Mouse (Mus musculus) cortical plate, adult 2 months (tissue): Measurements from ENCODE around the gene Chchd1. TPM values are rescaled to one million over a fixed set of nuclear protein-coding genes. Genes with fewer than 3 reads are reported as not detected.

ENCODE experiments used
- H3K27ac ChIP-seq: fragments of 200-500 bp; 2 replicates; pipeline ENCODE4 v1.5.1; 2012; ENCODE audit warnings: low read length, control low read depth, inconsistent platforms; ENCODE audit not compliant: insufficient read depth
- H3K4me1 ChIP-seq: fragments of 200-500 bp; 2 replicates; pipeline ENCODE4 v1.6.1; 2011; ENCODE audit warnings: low read length; ENCODE audit not compliant: control insufficient read depth, insufficient read depth
- H3K4me3 ChIP-seq: fragments of 200-500 bp; 2 replicates; pipeline ENCODE4 v1.5.1; 2011; ENCODE audit warnings: mild to moderate bottlenecking, low read length, control low read depth; ENCODE audit not compliant: insufficient read depth
- CTCF ChIP-seq: fragments of 200-500 bp; IDR thresholded peaks from 2 replicates; pipeline ENCODE4 v1.5.1; 2011; ENCODE audit warnings: mild to moderate bottlenecking, control low read depth, low read length; ENCODE audit not compliant: insufficient read depth; ENCODE audit errors: extremely low read depth
- POLR2A ChIP-seq: fragments of 200-500 bp; IDR thresholded peaks from 2 replicates; pipeline ENCODE4 v1.6.1; 2011; ENCODE audit warnings: mild to moderate bottlenecking, low read length, control low read depth; ENCODE audit not compliant: insufficient read depth; ENCODE audit errors: extremely low read depth
- polyA plus RNA-seq: library from polyadenylated mRNA; depleted of rRNA; stranded (reverse); fragments of >200 nt; gene quantifications from 2 replicates; pipeline ENCODE4 v1.2.3, GENCODE M21; 2012

Chchd1 gene
- polyA plus RNA-seq, 1 experiment, result 85.9 TPM

DNA sequence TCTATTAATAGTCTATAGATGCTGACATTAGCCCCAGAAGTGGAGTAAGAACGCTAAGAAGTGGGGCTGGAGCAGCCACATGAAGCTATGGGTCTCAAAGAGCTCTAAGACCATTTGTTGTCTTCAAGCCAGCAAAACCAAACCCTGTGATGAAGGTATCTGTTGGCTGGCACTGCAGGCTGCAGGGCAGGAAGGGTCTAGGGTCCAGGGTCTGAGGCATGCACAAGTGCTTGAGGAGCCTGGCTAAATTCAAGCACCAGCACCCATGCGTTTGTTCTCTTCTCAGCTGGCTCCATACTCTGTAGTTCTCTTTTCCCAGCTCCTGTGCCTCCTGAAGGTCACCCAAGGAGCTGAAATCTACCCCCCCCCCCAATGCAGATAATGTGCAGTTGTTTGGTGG is 32.2 kb downstream of the Chchd1 start:
- no peak for TF ChIP-seq CTCF
- TF ChIP-seq POLR2A, result no peak
- Histone ChIP-seq H3K4me3 (no peak overlapping the region; the same call in 1 of the 2 replicates), H3K27ac (no peak overlapping the region), H3K4me1 (peaks cover 1% of the 10 kb centered on the region; the same call in 1 of the 2 replicates)

DNA sequence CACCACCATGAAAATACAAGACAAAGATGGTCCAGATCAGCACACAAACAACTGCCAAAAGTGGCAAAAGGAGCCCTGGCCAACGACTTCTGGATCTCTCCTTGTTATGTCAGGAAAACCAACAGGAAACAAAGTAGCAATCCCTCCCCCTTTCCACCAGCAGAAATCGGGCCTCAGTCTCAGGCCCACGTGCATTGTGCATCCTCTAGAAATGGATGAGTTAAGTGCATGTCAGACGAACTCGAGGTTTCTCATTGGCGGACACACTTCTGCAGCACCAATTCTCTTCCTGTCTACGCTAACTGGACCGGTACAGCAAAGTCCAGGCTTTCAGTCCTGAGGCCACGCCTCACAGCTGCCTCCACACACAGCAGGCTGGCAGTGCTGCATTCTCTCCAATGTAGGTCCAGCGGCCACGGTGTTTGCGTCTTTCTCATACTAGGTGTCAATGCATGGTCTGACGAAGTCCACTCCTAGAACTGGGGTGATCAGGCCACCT is 33.1 kb downstream of the Chchd1 start:
- TF ChIP-seq POLR2A (no peak), CTCF (no peak)
- no peak overlapping the region for H3K4me3 ChIP-seq
- peaks cover 1% of the 10 kb centered on the region; the same call in 1 of the 2 replicates for H3K4me1 ChIP-seq
- H3K27ac ChIP-seq, result no peak overlapping the region

DNA sequence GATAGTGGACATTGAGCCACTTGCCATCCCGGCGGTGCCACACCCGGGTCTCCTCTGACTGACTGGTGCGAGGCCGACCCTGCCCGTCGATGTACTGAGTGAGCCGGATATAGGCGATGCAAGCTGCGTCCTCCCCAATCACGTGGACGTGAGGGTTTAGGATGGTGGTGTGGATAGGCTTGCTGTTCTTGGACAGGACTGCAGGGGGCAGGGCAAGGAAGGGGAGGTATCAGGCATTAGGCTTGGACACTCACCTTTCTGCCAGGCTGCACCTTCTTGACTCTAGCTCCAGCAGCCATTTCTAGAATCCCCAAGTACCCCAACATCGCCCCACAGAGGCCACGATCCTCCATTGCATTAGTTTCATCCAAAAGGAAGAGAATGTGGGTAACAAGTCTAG is 34.5 kb downstream of the Chchd1 start:
- Histone ChIP-seq H3K27ac (no peak overlapping the region), H3K4me3 (no peak overlapping the region), H3K4me1 (peaks cover 1% of the 10 kb centered on the region; the same call in 1 of the 2 replicates)
- no peak for TF ChIP-seq POLR2A
- TF ChIP-seq CTCF, result peak; percentile 56; the same call in 1 of the 2 replicates

DNA sequence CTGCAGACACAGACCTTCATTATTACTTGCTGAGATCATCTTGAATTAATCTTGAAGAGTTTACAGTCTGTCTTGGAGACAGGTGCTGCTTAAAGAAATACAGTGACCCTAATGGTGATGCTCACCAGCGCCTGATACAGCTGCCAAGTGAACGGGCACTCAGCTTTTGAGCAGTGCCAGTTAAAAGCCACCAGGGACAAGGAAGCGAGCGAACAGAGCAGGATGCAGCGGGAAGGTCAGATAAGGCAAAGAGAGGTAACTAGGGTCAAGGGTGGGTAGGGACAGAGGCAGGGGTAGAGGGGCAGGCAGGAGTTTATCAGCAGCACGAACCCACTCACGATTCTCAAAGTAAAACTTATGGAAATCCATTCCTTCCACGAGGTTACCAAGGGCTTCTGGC is 35.7 kb downstream of the Chchd1 start:
- Histone ChIP-seq H3K27ac (no peak overlapping the region), H3K4me3 (no peak overlapping the region), H3K4me1 (no peaks in the 10 kb centered on the region; the same call in 1 of the 2 replicates)
- TF ChIP-seq POLR2A (no peak), CTCF (no peak)

DNA sequence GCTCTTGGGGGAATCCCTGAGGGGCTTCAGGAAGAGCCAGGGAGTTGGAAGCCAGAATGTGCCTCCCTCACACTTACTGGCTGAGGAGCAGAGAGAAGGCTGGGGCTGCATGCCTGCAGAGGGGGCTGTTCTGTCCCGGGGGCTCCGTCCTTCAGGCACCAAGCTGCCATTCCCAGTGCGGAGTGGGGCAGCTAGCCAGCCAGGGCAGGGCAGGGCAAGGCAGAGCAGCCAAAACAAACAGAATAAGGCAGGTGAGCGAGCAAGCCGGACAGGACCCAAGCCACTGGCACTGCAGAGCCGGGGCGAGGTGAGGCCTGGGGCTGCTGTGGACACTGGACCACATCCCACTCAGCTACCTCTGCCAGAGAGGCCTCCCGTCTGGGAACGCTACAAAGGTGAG is 38.5 kb downstream of the Chchd1 start:
- Histone ChIP-seq H3K4me1 (no peaks in the 10 kb centered on the region), H3K27ac (no peak overlapping the region), H3K4me3 (no peak overlapping the region)
- TF ChIP-seq POLR2A (no peak), CTCF (no peak)

DNA sequence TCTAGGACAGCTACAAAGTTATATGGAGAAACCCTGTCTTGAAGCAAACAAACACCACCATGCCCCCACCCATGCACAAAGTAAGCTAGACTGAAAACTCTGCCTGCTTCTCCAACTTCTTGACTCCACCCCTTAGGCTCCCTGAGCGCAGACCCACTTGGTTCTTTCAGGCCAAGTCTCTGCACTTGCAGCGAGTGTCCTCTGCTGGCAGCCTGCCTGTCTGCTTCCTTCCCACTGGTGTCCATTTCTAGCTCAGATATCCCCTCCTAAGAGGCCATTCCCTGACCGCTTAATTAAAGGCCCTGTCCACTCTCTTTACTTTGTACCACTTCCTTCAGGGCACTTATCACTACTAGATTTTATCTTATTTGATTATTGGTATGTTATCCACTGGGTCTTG is 40.8 kb downstream of the Chchd1 start:
- Histone ChIP-seq H3K4me1 (peaks cover 5% of the 10 kb centered on the region), H3K4me3 (no peak overlapping the region)

DNA sequence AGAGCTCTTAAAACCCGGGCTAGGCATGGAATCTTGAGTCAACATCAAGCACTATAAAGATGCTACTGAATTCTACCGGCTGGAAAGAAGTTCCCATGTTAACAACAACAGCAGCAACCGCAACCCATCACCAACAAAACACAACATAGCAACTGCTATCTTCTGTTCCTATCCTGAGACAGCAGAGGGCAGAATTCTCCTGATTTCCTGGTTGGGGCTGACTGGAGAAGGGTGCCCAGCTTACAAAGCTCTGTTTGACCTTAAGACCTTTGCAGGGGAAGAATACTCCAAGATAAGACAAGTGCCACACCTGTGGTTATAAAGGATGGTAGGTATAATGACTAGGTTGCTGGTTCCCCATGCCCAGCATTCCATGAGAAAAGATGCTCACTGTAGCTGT is 44.1 kb downstream of the Chchd1 start:
- H3K27ac ChIP-seq, result no peak overlapping the region

More for the DNA sequence above, 40.8 kb downstream of the Chchd1 start:
- H3K27ac ChIP-seq, result no peak overlapping the region
- TF ChIP-seq CTCF, result no peak

DNA sequence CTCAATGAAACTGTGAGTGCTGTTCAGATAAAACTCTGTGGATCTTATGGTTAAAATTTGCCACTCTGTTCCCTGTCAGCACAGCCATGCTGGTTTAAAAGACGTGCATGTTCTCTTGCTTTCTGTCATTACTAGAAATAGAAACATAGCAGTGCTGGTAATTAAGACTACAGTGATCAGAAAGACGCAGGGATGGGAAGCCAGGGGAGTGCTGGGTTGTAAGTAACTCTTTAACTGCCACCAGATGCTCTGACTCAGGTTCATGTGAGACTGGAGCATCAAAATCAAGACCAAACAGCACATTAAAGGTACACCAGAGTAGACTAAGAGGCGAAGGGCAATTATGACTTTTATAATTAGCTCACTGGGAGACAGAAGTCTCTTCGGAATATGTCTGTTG is 45.6 kb downstream of the Chchd1 start:
- TF ChIP-seq POLR2A (no peak), CTCF (no peak)
- H3K4me1 ChIP-seq, result peaks cover 5% of the 10 kb centered on the region
- H3K4me3 ChIP-seq, result no peak overlapping the region
- no peak overlapping the region for H3K27ac ChIP-seq

More for the DNA sequence above, 44.1 kb downstream of the Chchd1 start:
- TF ChIP-seq CTCF (peak; percentile 41; the same call in 1 of the 2 replicates), POLR2A (no peak)
- H3K4me3 ChIP-seq, result no peak overlapping the region
- H3K4me1 ChIP-seq, result peaks cover 5% of the 10 kb centered on the region

DNA sequence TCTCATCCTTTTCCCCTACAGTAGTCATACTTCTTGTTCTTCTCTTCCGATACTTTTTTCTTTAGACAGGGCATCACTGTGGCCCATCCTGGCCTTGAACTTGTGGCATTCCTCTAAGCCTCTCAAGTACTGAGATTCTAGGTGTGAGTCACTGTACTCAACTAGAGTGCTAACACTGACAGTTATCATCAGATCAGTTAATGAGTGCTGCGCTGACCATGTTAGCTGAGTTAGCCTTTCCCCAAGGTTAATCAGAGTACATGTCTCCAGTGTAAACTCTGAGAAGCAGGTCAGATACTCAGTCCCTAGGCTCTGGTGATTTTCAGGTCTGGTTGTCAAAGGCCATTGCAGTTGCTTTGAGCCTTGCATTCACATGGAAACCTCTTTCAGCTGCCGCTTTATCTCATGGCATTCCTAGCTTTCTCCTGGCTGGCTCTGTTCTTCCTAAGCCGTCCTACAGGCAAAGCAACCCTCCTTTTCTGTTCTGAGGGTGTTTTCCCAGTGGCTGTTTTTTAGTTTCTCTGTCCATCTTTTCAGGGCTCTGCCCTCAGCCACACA is 46.8 kb downstream of the Chchd1 start:
- Histone ChIP-seq H3K27ac (no peak overlapping the region), H3K4me1 (peaks cover 5% of the 10 kb centered on the region), H3K4me3 (no peak overlapping the region)
- TF ChIP-seq CTCF (no peak), POLR2A (no peak)

DNA sequence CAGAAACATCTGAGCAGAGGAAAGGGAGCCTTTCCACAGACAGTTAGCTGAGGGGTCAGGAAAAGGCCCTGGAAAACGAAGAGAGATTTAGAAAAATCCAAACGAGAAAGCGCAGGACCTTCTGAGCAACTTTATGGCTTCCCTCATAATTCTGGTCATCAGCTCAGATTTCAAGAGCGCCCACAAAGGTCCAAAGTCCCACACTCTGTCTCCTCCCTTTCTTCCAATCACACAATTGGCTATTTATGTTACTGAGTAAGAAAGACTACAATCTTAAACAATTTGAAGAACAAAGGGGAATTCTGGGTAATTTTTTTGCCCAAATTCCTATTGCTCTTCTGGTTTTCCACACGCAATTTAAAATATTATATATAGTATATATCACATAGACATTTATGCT is 47.7 kb downstream of the Chchd1 start:
- TF ChIP-seq POLR2A (no peak), CTCF (no peak)
- Histone ChIP-seq H3K4me3 (no peak overlapping the region), H3K4me1 (peaks cover 5% of the 10 kb centered on the region), H3K27ac (no peak overlapping the region)
